Mouse (Mus musculus): ENCODE measurements at regions not wholly inside any gene's neighbourhood (a gene's known extent, or its start where the extent isn't known, plus 50 kb on each side); places are given as distances from the start of the nearest gene placed in this dataset.

DNA sequence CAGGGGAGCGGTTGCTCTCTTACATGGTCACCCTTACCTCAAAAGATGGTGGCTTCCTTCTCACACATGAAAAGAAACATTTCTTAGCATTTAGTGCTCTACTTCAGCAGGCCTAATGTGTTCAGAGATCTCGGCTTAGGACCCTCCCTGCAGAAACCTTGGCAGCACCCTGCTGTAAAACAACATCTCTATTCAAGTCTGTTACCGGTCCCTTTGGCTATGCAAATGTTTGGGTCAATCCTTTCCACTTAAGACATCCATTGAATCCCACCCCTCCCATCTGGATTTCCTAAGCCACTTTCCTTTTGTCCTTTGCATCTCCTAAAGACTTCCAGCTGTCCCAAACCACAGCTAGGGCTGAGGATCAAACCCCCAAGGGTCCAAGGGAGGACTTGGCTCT is 294.2 kb downstream of the Gm11011 start:
- 31% methylated on average over 3 of the region's 3 CpGs for WGBS (ENCODE audit: insufficient replicate concordance)
- no peak for ATAC-seq (ENCODE audit: low read depth)
- Histone ChIP-seq H3K27ac (ENCODE audit: low read length) (no peak overlapping the region), H3K4me2 (ENCODE audit: low read depth, low read length) (no peak overlapping the region), H3K9me3 (replicated peaks; ENCODE audit: control insufficient read depth, low read length) (no peaks in the 10 kb centered on the region), H3K9ac (ENCODE audit: low read depth, low read length) (no peak overlapping the region), H3K27me3 (ENCODE audit: control insufficient read depth, insufficient read depth, low read depth, low read length) (no peaks in the 10 kb centered on the region), H3K4me1 (ENCODE audit: control insufficient read depth, low read depth, low read length) (no peaks in the 10 kb centered on the region), H3K4me3 (ENCODE audit: low read depth, low read length) (no peak overlapping the region), H3K36me3 (ENCODE audit: control insufficient read depth, insufficient read depth) (no peaks in the 10 kb centered on the region)

- no peak for ATAC-seq (ENCODE audit: low read depth)
- H3K4me2 ChIP-seq (ENCODE audit: low read depth, low read length), result no peak overlapping the region
- no peak overlapping the region for H3K4me3 ChIP-seq (ENCODE audit: low read depth, low read length)
- H3K9ac ChIP-seq (ENCODE audit: low read depth, low read length), result no peak overlapping the region
- H3K27me3 ChIP-seq (ENCODE audit: control insufficient read depth, insufficient read depth, low read depth, low read length), result no peaks in the 10 kb centered on the region
- H3K27ac ChIP-seq (ENCODE audit: low read length), result no peak overlapping the region
- H3K4me1 ChIP-seq (ENCODE audit: control insufficient read depth, low read depth, low read length), result no peaks in the 10 kb centered on the region
- H3K36me3 ChIP-seq (ENCODE audit: control insufficient read depth, insufficient read depth), result no peaks in the 10 kb centered on the region
- WGBS (ENCODE audit: insufficient replicate concordance), result 70% methylated on average over 12 of the region's 12 CpGs
- no peaks in the 10 kb centered on the region for H3K9me3 ChIP-seq (replicated peaks; ENCODE audit: control insufficient read depth, low read length)
Measured at GRCm38 (mm10) chr2:169288891-169289605, 298.5 kb downstream of the Gm11011 start.

DNA sequence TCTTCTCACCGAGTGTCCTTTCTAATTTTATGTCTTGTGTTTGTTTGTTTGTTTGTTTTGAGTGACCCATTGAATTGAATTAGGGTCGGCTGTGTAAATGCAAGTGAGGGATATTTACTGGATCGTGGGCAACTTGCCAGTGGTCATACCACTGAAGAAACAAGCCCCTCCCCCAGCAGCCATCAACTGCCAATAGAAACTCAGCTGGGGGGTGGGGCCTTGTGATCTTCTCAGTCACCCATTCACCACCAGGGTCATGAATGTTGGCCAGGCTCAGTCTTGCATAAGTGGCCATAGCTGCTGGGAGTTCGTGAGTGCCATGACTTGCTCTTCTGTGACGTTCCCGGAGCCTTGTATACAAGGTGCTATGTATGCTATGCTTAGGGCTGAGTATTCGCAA is 300.8 kb downstream of the Gm11011 start:
- 71% methylated on average over 7 of the region's 7 CpGs for WGBS (ENCODE audit: insufficient replicate concordance)
- Histone ChIP-seq H3K27ac (ENCODE audit: low read length) (no peak overlapping the region), H3K27me3 (ENCODE audit: control insufficient read depth, insufficient read depth, low read depth, low read length) (no peaks in the 10 kb centered on the region), H3K4me2 (ENCODE audit: low read depth, low read length) (no peak overlapping the region), H3K9ac (ENCODE audit: low read depth, low read length) (no peak overlapping the region), H3K9me3 (replicated peaks; ENCODE audit: control insufficient read depth, low read length) (no peaks in the 10 kb centered on the region), H3K4me1 (ENCODE audit: control insufficient read depth, low read depth, low read length) (no peaks in the 10 kb centered on the region), H3K36me3 (ENCODE audit: control insufficient read depth, insufficient read depth) (no peaks in the 10 kb centered on the region), H3K4me3 (ENCODE audit: low read depth, low read length) (no peak overlapping the region)
- no peak for ATAC-seq (ENCODE audit: low read depth)

DNA sequence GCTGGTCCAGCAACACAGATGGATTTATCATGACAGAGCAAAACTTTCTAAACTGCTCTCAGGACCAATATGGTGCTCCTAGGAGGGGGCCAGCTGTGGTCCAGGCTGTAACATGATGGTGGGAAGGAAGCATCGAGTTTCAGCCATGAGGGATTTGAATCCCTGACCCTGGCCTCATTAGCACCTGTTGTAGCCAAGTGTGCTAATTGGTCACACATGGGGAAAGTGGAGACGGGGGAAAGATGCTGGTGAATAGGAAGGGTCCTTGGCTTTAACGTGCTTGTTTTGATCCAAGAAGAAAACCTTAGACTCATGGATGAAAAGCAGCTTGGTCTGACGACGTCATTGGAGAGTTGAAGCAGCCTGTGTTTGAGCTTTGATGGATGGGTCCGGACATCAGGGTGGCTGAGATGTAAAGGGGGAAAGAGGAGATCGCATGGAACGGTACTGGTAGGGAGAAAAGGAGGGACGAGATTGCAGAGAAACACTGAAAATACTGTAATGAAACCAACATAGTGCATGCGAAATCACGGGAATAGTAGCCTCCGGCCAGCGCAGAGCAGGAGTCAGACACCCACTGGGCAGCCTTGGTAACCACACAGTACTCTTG is 304.9 kb downstream of the Gm11011 start:
- Histone ChIP-seq H3K4me1 (ENCODE audit: control insufficient read depth, low read depth, low read length) (no peaks in the 10 kb centered on the region), H3K9me3 (replicated peaks; ENCODE audit: control insufficient read depth, low read length) (no peaks in the 10 kb centered on the region), H3K4me2 (ENCODE audit: low read depth, low read length) (no peak overlapping the region), H3K4me3 (ENCODE audit: low read depth, low read length) (no peak overlapping the region), H3K9ac (ENCODE audit: low read depth, low read length) (no peak overlapping the region), H3K27ac (ENCODE audit: low read length) (no peak overlapping the region), H3K27me3 (ENCODE audit: control insufficient read depth, insufficient read depth, low read depth, low read length) (no peaks in the 10 kb centered on the region), H3K36me3 (ENCODE audit: control insufficient read depth, insufficient read depth) (no peaks in the 10 kb centered on the region)
- no peak for ATAC-seq (ENCODE audit: low read depth)
- 70% methylated on average over 13 of the region's 13 CpGs for WGBS (ENCODE audit: insufficient replicate concordance)

GRCm38 (mm10) chr2:169275371-169275770 is 312.2 kb downstream of the Gm11011 start:
- WGBS (ENCODE audit: insufficient replicate concordance), result 73% methylated on average over 4 of the region's 4 CpGs

DNA sequence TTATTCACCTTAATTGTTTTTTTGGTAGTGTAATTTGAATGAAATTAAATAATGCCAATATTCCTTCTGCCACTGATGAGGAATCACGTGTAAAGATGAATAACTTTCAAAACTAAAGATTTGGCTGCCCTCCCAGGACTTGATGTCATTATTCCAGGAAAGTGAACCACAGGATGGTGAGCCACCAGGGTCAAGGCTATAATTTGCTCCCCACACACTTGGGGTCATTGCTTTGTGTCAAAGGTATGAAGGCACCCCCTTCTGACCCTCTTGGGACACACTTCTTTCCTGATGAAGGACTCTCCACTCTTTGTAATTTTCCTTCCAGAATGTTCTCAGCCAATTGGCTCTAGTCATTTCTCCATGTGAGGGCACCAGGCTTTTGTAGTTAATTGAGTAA is 313.4 kb downstream of the Gm11011 start:
- WGBS (ENCODE audit: insufficient replicate concordance), result 41% methylated on average over 1 of the region's 1 CpGs

More at GRCm38 (mm10) chr2:169275371-169275770, 312.2 kb downstream of the Gm11011 start:
- Histone ChIP-seq H3K4me3 (ENCODE audit: low read depth, low read length) (no peak overlapping the region), H3K9me3 (replicated peaks; ENCODE audit: control insufficient read depth, low read length) (no peaks in the 10 kb centered on the region), H3K27ac (ENCODE audit: low read length) (no peak overlapping the region), H3K36me3 (ENCODE audit: control insufficient read depth, insufficient read depth) (no peaks in the 10 kb centered on the region), H3K9ac (ENCODE audit: low read depth, low read length) (no peak overlapping the region), H3K27me3 (ENCODE audit: control insufficient read depth, insufficient read depth, low read depth, low read length) (no peaks in the 10 kb centered on the region), H3K4me2 (ENCODE audit: low read depth, low read length) (no peak overlapping the region), H3K4me1 (ENCODE audit: control insufficient read depth, low read depth, low read length) (no peaks in the 10 kb centered on the region)
- no peak for ATAC-seq (ENCODE audit: low read depth)

DNA sequence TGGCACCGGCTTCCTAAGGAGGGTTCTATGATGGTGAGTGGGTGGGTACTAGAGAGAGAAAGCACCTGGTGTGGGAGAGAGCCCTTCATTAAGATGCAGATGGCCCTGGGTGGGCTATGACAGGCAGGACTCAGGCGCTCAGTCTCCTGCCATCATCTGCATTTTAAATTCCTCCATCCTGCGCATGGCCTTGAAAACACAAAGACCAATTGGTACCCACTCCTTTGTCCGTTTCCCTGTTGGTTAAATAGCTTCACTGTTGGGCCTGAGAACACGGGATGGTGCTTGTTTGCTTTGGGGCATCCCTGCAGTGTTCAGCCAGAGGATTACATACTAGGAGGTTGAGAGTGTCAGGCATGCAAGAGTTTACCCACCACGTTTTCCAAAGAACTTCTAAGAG is 314.9 kb downstream of the Gm11011 start:
- no peak overlapping the region for H3K27ac ChIP-seq (ENCODE audit: low read length)
- no peak for ATAC-seq (ENCODE audit: low read depth)
- WGBS (ENCODE audit: insufficient replicate concordance), result 37% methylated on average over 6 of the region's 6 CpGs

More for the DNA sequence above, 313.4 kb downstream of the Gm11011 start:
- Histone ChIP-seq H3K9me3 (replicated peaks; ENCODE audit: control insufficient read depth, low read length) (no peaks in the 10 kb centered on the region), H3K27me3 (ENCODE audit: control insufficient read depth, insufficient read depth, low read depth, low read length) (no peaks in the 10 kb centered on the region), H3K4me1 (ENCODE audit: control insufficient read depth, low read depth, low read length) (no peaks in the 10 kb centered on the region), H3K27ac (ENCODE audit: low read length) (no peak overlapping the region), H3K9ac (ENCODE audit: low read depth, low read length) (no peak overlapping the region), H3K4me3 (ENCODE audit: low read depth, low read length) (no peak overlapping the region), H3K36me3 (ENCODE audit: control insufficient read depth, insufficient read depth) (no peaks in the 10 kb centered on the region), H3K4me2 (ENCODE audit: low read depth, low read length) (no peak overlapping the region)
- ATAC-seq (ENCODE audit: low read depth), result no peak

DNA sequence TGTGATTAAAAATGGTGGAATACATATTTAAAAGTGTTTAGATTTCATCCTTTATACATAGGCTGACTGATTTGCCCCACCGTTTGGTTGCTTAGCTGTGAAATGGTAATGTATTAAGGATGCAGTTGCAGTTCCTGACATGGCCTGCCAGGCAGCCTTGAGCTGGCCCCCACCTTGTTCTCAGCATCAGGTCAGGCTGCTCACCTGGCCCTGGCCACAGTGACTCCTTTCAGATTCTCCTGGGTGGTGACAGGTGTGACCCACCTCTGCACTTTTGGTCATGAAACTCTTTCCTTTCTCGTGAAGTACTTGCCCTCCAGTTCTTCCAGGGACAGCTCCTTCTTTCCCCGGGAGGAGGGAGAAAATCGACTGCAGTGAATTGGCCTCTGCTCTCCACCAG is 315.5 kb downstream of the Gm11011 start:
- Histone ChIP-seq H3K27me3 (ENCODE audit: control insufficient read depth, insufficient read depth, low read depth, low read length) (no peaks in the 10 kb centered on the region), H3K9ac (ENCODE audit: low read depth, low read length) (no peak overlapping the region), H3K4me3 (ENCODE audit: low read depth, low read length) (no peak overlapping the region), H3K27ac (ENCODE audit: low read length) (no peak overlapping the region), H3K4me1 (ENCODE audit: control insufficient read depth, low read depth, low read length) (no peaks in the 10 kb centered on the region), H3K9me3 (replicated peaks; ENCODE audit: control insufficient read depth, low read length) (no peaks in the 10 kb centered on the region), H3K36me3 (ENCODE audit: control insufficient read depth, insufficient read depth) (no peaks in the 10 kb centered on the region), H3K4me2 (ENCODE audit: low read depth, low read length) (no peak overlapping the region)
- ATAC-seq (ENCODE audit: low read depth), result no peak
- 39% methylated on average over 4 of the region's 4 CpGs for WGBS (ENCODE audit: insufficient replicate concordance)

More for the DNA sequence above, 314.9 kb downstream of the Gm11011 start:
- Histone ChIP-seq H3K9ac (ENCODE audit: low read depth, low read length) (no peak overlapping the region), H3K4me3 (ENCODE audit: low read depth, low read length) (no peak overlapping the region), H3K4me2 (ENCODE audit: low read depth, low read length) (no peak overlapping the region), H3K4me1 (ENCODE audit: control insufficient read depth, low read depth, low read length) (no peaks in the 10 kb centered on the region), H3K9me3 (replicated peaks; ENCODE audit: control insufficient read depth, low read length) (no peaks in the 10 kb centered on the region), H3K27me3 (ENCODE audit: control insufficient read depth, insufficient read depth, low read depth, low read length) (no peaks in the 10 kb centered on the region), H3K36me3 (ENCODE audit: control insufficient read depth, insufficient read depth) (no peaks in the 10 kb centered on the region)

DNA sequence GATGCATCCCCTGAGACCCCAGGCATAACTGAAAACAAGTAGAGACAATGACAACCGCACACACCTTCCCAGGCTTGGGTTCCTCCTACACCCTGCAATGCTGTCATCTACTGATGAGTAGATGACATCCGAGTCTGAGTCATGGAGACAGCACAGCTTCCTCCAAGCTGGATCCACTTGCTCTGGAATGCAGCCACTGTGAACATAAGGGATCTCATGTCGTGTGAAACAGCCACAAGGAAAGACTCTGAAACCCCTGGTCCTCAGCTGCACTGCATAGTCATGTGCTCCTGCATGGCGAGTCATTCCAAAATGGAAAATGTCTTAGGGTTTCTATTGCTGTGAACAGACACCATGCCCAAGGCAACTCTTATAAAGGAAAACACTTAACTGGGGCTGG is 305.2 kb upstream of the Zfp64 start:
- no peak for ATAC-seq (ENCODE audit: low read depth)
- H3K27me3 ChIP-seq (ENCODE audit: control insufficient read depth, insufficient read depth, low read depth, low read length), result no peaks in the 10 kb centered on the region
- 59% methylated on average over 4 of the region's 4 CpGs for WGBS (ENCODE audit: insufficient replicate concordance)
- H3K27ac ChIP-seq (ENCODE audit: low read length), result no peak overlapping the region
- H3K9ac ChIP-seq (ENCODE audit: low read depth, low read length), result no peak overlapping the region
- no peaks in the 10 kb centered on the region for H3K9me3 ChIP-seq (replicated peaks; ENCODE audit: control insufficient read depth, low read length)
- H3K4me2 ChIP-seq (ENCODE audit: low read depth, low read length), result no peak overlapping the region
- H3K4me3 ChIP-seq (ENCODE audit: low read depth, low read length), result no peak overlapping the region
- H3K4me1 ChIP-seq (ENCODE audit: control insufficient read depth, low read depth, low read length), result no peaks in the 10 kb centered on the region
- no peaks in the 10 kb centered on the region for H3K36me3 ChIP-seq (ENCODE audit: control insufficient read depth, insufficient read depth)
